Mouse (Mus musculus): ENCODE measurements at regions not wholly inside any gene's neighbourhood (a gene's known extent, or its start where the extent isn't known, plus 50 kb on each side); places are given as distances from the start of the nearest gene placed in this dataset.

DNA sequence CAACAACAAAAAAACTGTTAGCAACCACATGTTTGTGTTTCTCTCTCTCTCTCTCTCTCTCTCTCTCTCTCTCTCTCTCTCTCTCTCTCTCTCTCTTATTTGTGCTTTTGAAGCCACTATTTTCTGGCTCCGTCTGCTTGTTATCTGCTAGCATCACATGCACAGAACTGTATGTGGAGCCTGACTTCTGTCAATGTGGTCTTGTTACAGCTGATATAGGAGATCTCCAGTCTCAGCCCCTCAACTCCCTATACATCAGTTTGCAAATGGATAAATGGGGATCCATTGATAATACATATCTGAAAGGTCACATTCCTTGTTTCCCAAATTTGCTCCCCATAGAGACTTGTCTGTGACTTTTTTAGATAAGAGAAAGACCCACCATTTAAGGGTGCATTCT lies 126.9 kb upstream of the Cited2 start:
- 14% methylated on average over 1 of the region's 1 CpGs for WGBS
- ATAC-seq (replicated peaks; ENCODE audit: insufficient number of reproducible peaks, insufficient read depth, low FRiP score, low read depth): no peak
- Histone ChIP-seq H3K36me3 (no peaks in the 10 kb centered on the region), H3K4me1 (replicated peaks) (peaks cover 6% of the 10 kb centered on the region; the same call in 1 of the 2 replicates), H3K4me2 (no peak overlapping the region), H3K4me3 (no peak overlapping the region), H3K9ac (no peak overlapping the region), H3K27me3 (no peaks in the 10 kb centered on the region), H3K9me3 (replicated peaks) (no peaks in the 10 kb centered on the region), H3K27ac (no peak overlapping the region)

DNA sequence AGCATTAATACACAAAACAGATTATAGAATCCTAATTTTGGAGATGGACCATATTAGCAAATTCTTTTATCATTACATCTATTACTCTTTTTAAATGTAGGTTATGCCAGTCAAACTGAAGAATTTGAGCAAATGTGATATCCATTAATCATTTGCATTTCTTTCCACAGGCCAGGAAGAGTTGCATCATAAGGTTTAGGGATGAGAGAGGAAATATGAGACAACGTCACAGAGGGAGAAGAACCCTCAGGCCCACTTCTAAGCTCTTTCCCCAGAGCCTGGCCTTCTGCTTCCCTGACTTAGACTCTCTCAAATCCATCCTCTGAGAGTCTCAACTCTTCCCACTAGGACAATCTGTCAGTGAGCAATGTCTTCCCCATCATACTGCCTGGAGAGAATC lies 126.3 kb upstream of the Cited2 start:
- no peaks in the 10 kb centered on the region for H3K9me3 ChIP-seq (replicated peaks)
- no peak overlapping the region for H3K9ac ChIP-seq
- no peaks in the 10 kb centered on the region for H3K27me3 ChIP-seq
- no peak overlapping the region for H3K4me3 ChIP-seq
- H3K4me2 ChIP-seq: no peak overlapping the region
- no peak for ATAC-seq (replicated peaks; ENCODE audit: insufficient number of reproducible peaks, insufficient read depth, low FRiP score, low read depth)
- 48% methylated on average over 1 of the region's 1 CpGs for WGBS
- peaks cover 6% of the 10 kb centered on the region; the same call in 1 of the 2 replicates for H3K4me1 ChIP-seq (replicated peaks)
- no peak overlapping the region for H3K27ac ChIP-seq
- H3K36me3 ChIP-seq: no peaks in the 10 kb centered on the region

DNA sequence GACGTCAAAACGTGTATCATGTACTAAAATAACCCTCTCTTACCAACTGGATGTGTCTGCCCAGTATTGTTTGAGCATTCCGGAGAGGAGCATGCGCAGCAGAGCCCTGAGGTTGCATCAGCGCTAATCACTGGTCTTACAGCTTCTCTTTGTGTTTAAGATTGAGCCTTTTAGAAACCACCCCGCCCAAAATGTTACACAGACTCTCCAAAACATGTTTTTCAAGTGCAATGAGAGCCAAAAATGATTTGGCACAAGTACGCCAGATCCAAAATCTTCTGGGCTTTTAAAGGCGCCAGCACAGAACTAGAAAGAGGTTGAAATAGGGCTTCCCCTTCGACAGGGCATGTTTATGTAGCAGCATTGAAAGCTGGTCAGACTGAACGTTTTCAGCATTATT lies 123.8 kb upstream of the Cited2 start:
- H3K27me3 ChIP-seq: no peaks in the 10 kb centered on the region
- WGBS: 67% methylated on average over 10 of the region's 10 CpGs
- peaks cover 6% of the 10 kb centered on the region; the same call in 1 of the 2 replicates for H3K4me1 ChIP-seq (replicated peaks)
- no peak overlapping the region for H3K4me3 ChIP-seq
- no peak overlapping the region for H3K9ac ChIP-seq
- H3K9me3 ChIP-seq (replicated peaks): no peaks in the 10 kb centered on the region
- ATAC-seq (replicated peaks; ENCODE audit: insufficient number of reproducible peaks, insufficient read depth, low FRiP score, low read depth): no peak
- H3K27ac ChIP-seq: no peak overlapping the region
- H3K4me2 ChIP-seq: no peak overlapping the region
- no peaks in the 10 kb centered on the region for H3K36me3 ChIP-seq

DNA sequence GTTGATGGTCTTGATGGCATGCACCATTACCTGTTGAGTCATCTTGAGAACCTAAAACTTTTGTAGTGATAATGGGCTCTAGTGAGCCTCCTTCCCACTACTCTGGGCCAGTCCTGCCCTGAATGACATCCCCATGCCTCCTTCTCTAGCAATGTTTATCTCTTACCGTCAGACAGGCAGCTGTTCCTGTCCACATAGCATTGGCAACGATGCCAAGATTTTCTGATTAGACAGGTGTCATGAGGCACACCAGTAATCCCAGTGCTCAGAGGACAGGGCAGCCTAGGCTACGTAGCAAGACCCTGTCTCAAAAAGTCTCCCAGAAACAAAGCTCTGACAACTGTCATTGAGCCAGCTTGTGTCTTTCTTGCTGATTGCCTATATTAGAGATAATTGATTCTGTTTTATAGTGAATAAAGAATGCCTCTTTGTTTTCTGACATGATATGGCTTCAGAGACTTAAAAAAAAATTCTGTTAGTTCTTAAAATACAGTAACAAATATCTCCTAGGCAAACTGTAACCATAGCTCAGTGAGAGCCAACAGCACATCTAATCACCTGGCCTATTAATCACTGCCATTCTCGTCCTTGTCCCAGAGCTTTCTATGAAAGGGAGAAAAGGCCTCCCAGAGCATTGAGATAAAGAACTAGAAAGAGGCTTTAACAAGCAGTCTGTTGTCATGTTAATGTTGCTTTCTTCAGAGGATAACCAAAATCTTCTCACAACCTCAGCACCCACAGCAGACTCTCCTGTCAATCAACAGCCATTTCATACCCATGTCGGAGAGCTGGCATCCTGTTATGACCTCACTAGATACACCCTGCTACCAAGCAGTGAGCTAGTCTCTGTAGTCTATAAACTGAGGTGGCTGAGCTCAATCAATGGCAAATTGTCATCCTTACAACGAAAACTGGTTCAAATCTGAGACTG lies 122.9 kb upstream of the Cited2 start:
- Histone ChIP-seq H3K4me1 (replicated peaks) (peaks cover 6% of the 10 kb centered on the region; the same call in 1 of the 2 replicates), H3K9ac (no peak overlapping the region), H3K27ac (no peak overlapping the region), H3K36me3 (no peaks in the 10 kb centered on the region), H3K27me3 (no peaks in the 10 kb centered on the region), H3K4me2 (no peak overlapping the region), H3K9me3 (replicated peaks) (no peaks in the 10 kb centered on the region), H3K4me3 (no peak overlapping the region)
- ATAC-seq (replicated peaks; ENCODE audit: insufficient number of reproducible peaks, insufficient read depth, low FRiP score, low read depth): no peak
- 35% methylated on average over 6 of the region's 6 CpGs for WGBS

DNA sequence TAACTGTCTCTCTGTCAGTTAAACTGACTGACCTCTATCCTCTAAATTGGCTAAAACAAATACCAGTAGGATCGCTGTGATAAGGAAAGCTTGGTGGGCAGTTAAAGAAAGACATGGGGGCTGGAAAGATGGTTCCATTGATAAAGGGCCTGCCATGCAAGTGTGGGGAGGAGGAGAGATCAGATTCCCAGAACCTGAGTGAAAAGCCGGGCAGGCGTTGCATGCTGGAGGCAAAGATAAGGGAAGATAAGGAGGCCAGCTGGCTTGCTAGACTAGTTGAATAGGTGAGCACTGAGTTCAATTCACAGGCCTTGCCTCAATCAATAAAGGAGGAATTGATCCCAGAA lies 122.3 kb upstream of the Cited2 start:
- H3K4me1 ChIP-seq (replicated peaks): peaks cover 6% of the 10 kb centered on the region; the same call in 1 of the 2 replicates
- H3K4me3 ChIP-seq: no peak overlapping the region
- no peaks in the 10 kb centered on the region for H3K9me3 ChIP-seq (replicated peaks)
- H3K36me3 ChIP-seq: no peaks in the 10 kb centered on the region
- no peak overlapping the region for H3K27ac ChIP-seq
- ATAC-seq (replicated peaks; ENCODE audit: insufficient number of reproducible peaks, insufficient read depth, low FRiP score, low read depth): no peak
- H3K4me2 ChIP-seq: no peak overlapping the region
- WGBS: 46% methylated on average over 3 of the region's 3 CpGs
- H3K9ac ChIP-seq: no peak overlapping the region
- no peaks in the 10 kb centered on the region for H3K27me3 ChIP-seq

DNA sequence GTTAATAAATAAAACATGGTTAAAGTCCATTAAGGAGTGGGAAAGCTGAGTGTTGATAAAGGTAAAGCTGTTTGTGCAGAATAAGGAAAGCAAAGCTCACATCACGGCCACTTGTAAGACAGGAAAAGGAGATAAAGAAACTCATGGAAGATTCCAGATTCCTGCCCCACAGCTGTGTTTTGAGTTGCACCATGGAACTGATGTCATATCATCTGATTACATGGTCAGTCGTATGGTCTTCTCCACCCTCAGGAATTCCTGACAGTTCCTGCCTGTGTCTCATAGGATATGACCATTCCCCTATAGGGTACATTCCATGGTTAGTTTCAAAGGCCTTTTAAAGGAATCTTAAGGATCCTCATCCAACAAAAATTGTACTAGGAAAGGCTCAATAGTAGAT lies 120.6 kb upstream of the Cited2 start:
- no peak overlapping the region for H3K4me3 ChIP-seq
- H3K27me3 ChIP-seq: no peaks in the 10 kb centered on the region
- WGBS: 41% methylated on average over 2 of the region's 2 CpGs
- H3K27ac ChIP-seq: no peak overlapping the region
- ATAC-seq (replicated peaks; ENCODE audit: insufficient number of reproducible peaks, insufficient read depth, low FRiP score, low read depth): no peak
- H3K36me3 ChIP-seq: no peaks in the 10 kb centered on the region
- no peak overlapping the region for H3K4me2 ChIP-seq
- no peaks in the 10 kb centered on the region for H3K9me3 ChIP-seq (replicated peaks)
- H3K9ac ChIP-seq: no peak overlapping the region
- 0 out of 2 replicates have a peak, but pooled peaks cover 2% of the 10 kb centered on the region for H3K4me1 ChIP-seq (replicated peaks)

DNA sequence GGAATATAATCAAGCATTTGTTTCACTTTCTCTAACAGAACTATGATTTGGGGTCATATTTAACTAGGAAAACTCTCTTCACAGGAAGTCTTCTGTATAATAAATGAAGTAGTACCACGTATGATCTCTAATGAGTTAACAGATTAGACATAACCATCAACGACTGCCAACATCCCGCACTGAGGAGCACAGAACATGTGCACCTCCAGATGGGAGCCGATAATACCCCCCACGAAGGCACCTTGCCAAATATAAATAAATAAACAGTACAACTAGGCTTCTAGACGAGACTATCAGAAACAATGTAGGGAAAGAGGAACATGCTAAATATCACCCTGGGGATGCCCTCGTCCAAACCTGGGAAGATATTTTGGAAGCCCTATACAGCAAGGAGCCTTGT lies 114.8 kb upstream of the Cited2 start:
- Histone ChIP-seq H3K9me3 (replicated peaks) (no peaks in the 10 kb centered on the region), H3K27me3 (no peaks in the 10 kb centered on the region), H3K9ac (no peak overlapping the region), H3K4me3 (no peak overlapping the region), H3K4me1 (replicated peaks) (no peaks in the 10 kb centered on the region), H3K27ac (no peak overlapping the region), H3K36me3 (no peaks in the 10 kb centered on the region), H3K4me2 (no peak overlapping the region)
- WGBS: 68% methylated on average over 7 of the region's 7 CpGs
- no peak for ATAC-seq (replicated peaks; ENCODE audit: insufficient number of reproducible peaks, insufficient read depth, low FRiP score, low read depth)

DNA sequence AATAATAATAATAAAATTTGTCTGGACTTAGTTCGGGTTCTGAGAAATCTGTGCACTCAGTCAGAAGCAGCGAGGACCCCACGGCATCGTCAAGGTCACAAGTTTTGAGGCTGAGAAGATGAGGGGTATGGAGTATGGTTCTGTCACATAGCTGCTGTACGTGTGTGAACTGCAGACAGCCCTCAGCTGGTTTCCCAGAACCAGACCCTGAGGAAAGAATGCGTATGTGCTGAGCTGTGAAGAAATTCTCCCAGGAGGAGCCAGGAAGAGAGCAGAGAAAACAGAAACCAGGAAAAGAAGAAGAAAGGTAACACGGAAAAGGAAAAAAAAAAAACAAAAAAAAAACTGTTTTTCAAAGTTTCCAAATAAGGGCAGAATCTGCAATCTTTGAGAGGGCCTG lies 112.4 kb upstream of the Cited2 start:
- Histone ChIP-seq H3K9ac (no peak overlapping the region), H3K4me1 (replicated peaks) (no peaks in the 10 kb centered on the region), H3K36me3 (no peaks in the 10 kb centered on the region), H3K4me2 (no peak overlapping the region), H3K27ac (no peak overlapping the region), H3K9me3 (replicated peaks) (no peaks in the 10 kb centered on the region), H3K4me3 (no peak overlapping the region), H3K27me3 (no peaks in the 10 kb centered on the region)
- 45% methylated on average over 7 of the region's 7 CpGs for WGBS
- no peak for ATAC-seq (replicated peaks; ENCODE audit: insufficient number of reproducible peaks, insufficient read depth, low FRiP score, low read depth)

DNA sequence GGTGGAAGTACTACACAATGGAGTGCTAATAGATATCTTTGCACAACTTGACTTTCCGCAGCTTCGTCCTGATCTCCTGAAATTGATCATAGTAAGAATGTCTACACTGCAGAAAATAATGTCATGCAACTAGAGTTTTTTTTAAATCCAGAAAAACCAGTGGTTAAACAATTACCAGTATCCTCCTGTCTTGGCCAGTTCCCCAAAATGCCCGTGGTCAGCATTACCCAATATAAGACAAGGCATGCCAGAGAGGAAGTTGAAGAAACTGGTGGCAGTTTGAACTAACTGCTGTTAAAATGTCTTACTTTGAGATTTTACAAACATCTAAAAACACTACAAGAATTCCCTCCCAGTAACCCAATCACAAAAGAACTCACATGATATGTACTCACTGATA lies 109.7 kb upstream of the Cited2 start:
- Histone ChIP-seq H3K36me3 (no peaks in the 10 kb centered on the region), H3K4me3 (no peak overlapping the region), H3K9ac (no peak overlapping the region), H3K4me1 (replicated peaks) (no peaks in the 10 kb centered on the region), H3K9me3 (replicated peaks) (no peaks in the 10 kb centered on the region), H3K4me2 (no peak overlapping the region), H3K27ac (no peak overlapping the region), H3K27me3 (no peaks in the 10 kb centered on the region)
- 87% methylated on average over 3 of the region's 3 CpGs for WGBS
- ATAC-seq (replicated peaks; ENCODE audit: insufficient number of reproducible peaks, insufficient read depth, low FRiP score, low read depth): no peak

DNA sequence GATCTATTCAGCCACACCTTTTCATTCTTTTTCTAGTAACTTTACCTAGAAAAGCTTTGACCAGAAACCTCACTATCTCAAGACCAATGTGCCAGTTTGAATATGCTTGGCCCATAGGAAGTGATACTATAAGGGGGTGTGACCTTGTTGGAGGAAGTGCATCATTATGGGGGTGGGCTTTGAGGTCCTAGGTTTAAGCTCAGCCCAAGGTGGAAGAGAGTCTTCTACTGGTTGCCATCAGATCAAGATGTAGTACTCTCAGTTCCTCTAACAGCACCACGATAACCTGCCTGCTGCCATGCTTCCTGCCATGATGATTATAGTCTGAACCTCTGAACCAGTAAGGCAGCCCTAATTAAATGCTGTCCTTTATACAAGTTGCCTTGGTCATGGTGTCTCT lies 105.0 kb upstream of the Cited2 start:
- Histone ChIP-seq H3K27me3 (no peaks in the 10 kb centered on the region), H3K4me3 (no peak overlapping the region), H3K27ac (no peak overlapping the region), H3K36me3 (no peaks in the 10 kb centered on the region), H3K4me1 (replicated peaks) (no peaks in the 10 kb centered on the region), H3K9me3 (replicated peaks) (no peaks in the 10 kb centered on the region), H3K9ac (no peak overlapping the region), H3K4me2 (no peak overlapping the region)
- WGBS: 96% methylated on average over 1 of the region's 1 CpGs
- no peak for ATAC-seq (replicated peaks; ENCODE audit: insufficient number of reproducible peaks, insufficient read depth, low FRiP score, low read depth)

DNA sequence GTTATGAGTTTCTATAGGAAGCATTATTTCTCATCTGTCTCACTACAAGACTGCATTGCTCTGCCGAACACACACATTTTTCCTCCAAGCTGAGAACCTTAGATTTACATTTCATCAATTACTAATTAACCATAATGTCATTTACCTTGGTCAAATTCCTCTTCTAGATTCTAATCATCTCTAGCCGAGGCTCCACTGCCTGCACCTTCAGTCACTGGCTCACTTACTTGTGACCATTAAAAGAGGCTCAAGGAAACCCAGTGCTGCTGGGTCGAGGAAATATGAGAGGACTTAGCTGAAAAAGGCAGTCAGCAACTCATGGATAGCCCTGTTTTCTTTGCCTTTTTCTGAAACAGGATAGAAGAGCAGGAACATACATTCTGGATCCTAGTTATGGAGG lies 103.4 kb upstream of the Cited2 start:
- H3K9ac ChIP-seq: no peak overlapping the region
- no peaks in the 10 kb centered on the region for H3K4me1 ChIP-seq (replicated peaks)
- H3K27ac ChIP-seq: no peak overlapping the region
- H3K4me2 ChIP-seq: no peak overlapping the region
- H3K4me3 ChIP-seq: no peak overlapping the region
- 68% methylated on average over 3 of the region's 3 CpGs for WGBS
- H3K27me3 ChIP-seq: no peaks in the 10 kb centered on the region
- no peaks in the 10 kb centered on the region for H3K36me3 ChIP-seq
- no peaks in the 10 kb centered on the region for H3K9me3 ChIP-seq (replicated peaks)
- no peak for ATAC-seq (replicated peaks; ENCODE audit: insufficient number of reproducible peaks, insufficient read depth, low FRiP score, low read depth)

DNA sequence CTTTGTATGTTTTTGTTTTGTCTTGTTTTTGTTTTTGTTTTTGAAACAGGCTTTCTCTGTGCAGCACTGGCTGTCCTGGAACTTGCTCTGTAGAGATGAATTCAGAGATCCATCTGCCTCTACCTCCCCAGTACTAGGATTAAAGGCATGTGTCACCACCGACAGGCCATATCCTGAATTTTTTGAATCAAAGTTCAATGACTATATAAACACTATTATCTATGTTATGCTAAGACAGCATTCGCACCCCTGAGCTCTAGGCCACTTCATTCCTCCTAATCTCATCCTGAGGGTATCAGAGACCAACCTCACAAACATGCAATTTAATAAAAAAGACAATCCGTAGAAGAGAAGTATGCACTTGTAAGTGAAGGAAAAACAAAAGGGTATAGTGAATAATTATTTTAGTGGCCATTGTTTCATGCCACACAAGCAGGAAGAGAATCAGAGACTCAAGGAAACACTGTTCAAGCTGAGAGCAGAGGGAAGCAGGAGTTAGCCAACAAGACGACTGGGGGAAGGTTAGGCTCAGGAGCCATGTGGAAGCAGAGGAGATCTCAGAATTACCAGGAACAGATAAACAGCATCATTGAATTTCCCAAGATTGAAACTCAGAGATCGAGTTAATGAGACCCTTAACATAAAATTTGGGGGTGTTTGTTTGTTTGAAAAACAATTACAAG lies 101.2 kb upstream of the Cited2 start:
- Histone ChIP-seq H3K27me3 (no peaks in the 10 kb centered on the region), H3K27ac (no peak overlapping the region), H3K4me1 (replicated peaks) (no peaks in the 10 kb centered on the region), H3K36me3 (no peaks in the 10 kb centered on the region), H3K4me2 (no peak overlapping the region), H3K9ac (no peak overlapping the region), H3K4me3 (no peak overlapping the region), H3K9me3 (replicated peaks) (no peaks in the 10 kb centered on the region)
- WGBS: 46% methylated on average over 5 of the region's 5 CpGs
- no peak for ATAC-seq (replicated peaks; ENCODE audit: insufficient number of reproducible peaks, insufficient read depth, low FRiP score, low read depth)

All from heart, embryonic 15.5 days (tissue).